Mouse (Mus musculus) right cerebral cortex, postnatal 36 days (tissue): ENCODE results near the gene Dnase2b.
A peak's percentile ranks its signal among the peaks of the same experiment; 100 is the strongest.

Source experiments
- DNase-seq, 2 experiments: peaks; one replicate each; pipeline ENCODE4 v3.0.0; 2022; ENCODE audit warnings: low spot score in 2 of 2, mixed read lengths in 1 of 2

Gene Dnase2b

GRCm38 (mm10) chr3:146570148-146570782 lies 45.1 kb downstream of the Dnase2b start, which contains the start of gene Uox:
Gene Uox (plus strand): TSS chr3:146570426.
- no peak for DNase-seq

GRCm38 (mm10) chr3:146569594-146569993 lies 45.8 kb downstream of the Dnase2b start:
- DNase-seq, result no peak

GRCm38 (mm10) chr3:146567884-146568530 lies 47.4 kb downstream of the Dnase2b start:
- DNase-seq, result peak; percentile 24 to 27

GRCm38 (mm10) chr3:146567366-146567765 lies 48.0 kb downstream of the Dnase2b start:
- no peak for DNase-seq

- DNase-seq, result no peak
These were observed 50.4 kb downstream of the Dnase2b start for GRCm38 (mm10) chr3:146565065-146565411.

GRCm38 (mm10) chr3:146564268-146565064 lies 50.9 kb downstream of the Dnase2b start:
- peak; percentile 74 to 75 for DNase-seq

- no peak for DNase-seq
These were observed 52.5 kb downstream of the Dnase2b start for GRCm38 (mm10) chr3:146562936-146563335.

GRCm38 (mm10) chr3:146557507-146557906 lies 57.9 kb downstream of the Dnase2b start:
- DNase-seq, result no peak

GRCm38 (mm10) chr3:146556567-146556966 lies 58.8 kb downstream of the Dnase2b start:
- no peak for DNase-seq

GRCm38 (mm10) chr3:146554816-146555215 lies 60.6 kb downstream of the Dnase2b start:
- DNase-seq, result no peak

- DNase-seq, result no peak
These were observed 71.8 kb downstream of the Dnase2b start for GRCm38 (mm10) chr3:146543632-146544031.

- no peak for DNase-seq
These were observed 74.7 kb downstream of the Dnase2b start for GRCm38 (mm10) chr3:146540521-146541273.

- no peak for DNase-seq
These were observed 80.4 kb downstream of the Dnase2b start for GRCm38 (mm10) chr3:146534986-146535385.
